Mouse (Mus musculus) bone marrow macrophage, adult 2 months (primary cell): ENCODE measurements around the gene Mapt.

Experiments
- CTCF ChIP-seq: IDR thresholded peaks from 2 replicates; pipeline ENCODE4 v1.5.1; 2012; ENCODE audit warnings: low read depth, mild to moderate bottlenecking, low read length, moderate library complexity
- POLR2A ChIP-seq: IDR thresholded peaks from 2 replicates; pipeline ENCODE4 v1.6.1; 2012; ENCODE audit warnings: mild to moderate bottlenecking, low read depth, low read length, borderline replicate concordance

DNA sequence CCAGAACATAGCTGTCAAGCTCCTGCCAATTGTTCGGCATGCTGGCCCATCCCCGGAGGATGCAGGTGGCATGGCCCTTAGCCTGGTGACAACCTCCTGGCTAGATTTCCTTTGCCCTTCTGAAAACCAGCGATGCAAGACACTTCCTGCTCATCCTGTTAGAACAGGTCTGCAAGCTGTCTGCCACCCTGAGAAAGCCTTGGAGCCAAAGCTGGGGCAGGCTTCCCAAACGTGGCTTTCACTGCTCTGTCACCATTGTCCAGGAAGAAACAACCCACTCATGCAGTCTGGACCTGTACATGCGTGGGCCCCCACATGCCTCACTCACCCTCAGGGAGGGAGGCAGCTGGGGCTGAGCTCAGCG is 57.6 kb downstream of the Mapt start:
- TF ChIP-seq CTCF (no peak), POLR2A (no peak)
